Mouse (Mus musculus) neural tube, embryonic 14.5 days (tissue): Measurements from ENCODE around the gene Tpx2. TPM values are rescaled to one million over a fixed set of nuclear protein-coding genes. Genes with fewer than 3 reads are reported as not detected.

Source experiments
- ATAC-seq: fragments of 200-750 bp; cut with Nextera tagmentation; 2 replicates; pipeline ENCODE4 v1.8.0; 2017; ENCODE audit warnings: low read depth, mild to moderate bottlenecking, moderate TSS enrichment, moderate library complexity
- H3K27ac ChIP-seq: fragments of 300-500 bp; sonication (generic); 2 replicates; pipeline ENCODE4 v1.5.1; 2014; ENCODE audit warnings: low read depth, mild to moderate bottlenecking, control low read depth, low read length, moderate library complexity, mixed read lengths
- H3K27me3 ChIP-seq: fragments of 300-500 bp; sonication (generic); 2 replicates; pipeline ENCODE4 v1.6.1; 2014; ENCODE audit warnings: low read length; ENCODE audit not compliant: control insufficient read depth, insufficient read depth
- H3K36me3 ChIP-seq: fragments of 300-500 bp; sonication (generic); 2 replicates; pipeline ENCODE4 v1.6.1; 2014; ENCODE audit warnings: low read length, mixed read lengths; ENCODE audit not compliant: control insufficient read depth, insufficient read depth
- H3K4me1 ChIP-seq: fragments of 300-500 bp; sonication (generic); 2 replicates; pipeline ENCODE4 v1.6.1; 2014; ENCODE audit warnings: low read length; ENCODE audit not compliant: control insufficient read depth, insufficient read depth
- H3K4me2 ChIP-seq: fragments of 300-500 bp; sonication (generic); 2 replicates; pipeline ENCODE4 v1.6.1; 2014; ENCODE audit warnings: mild to moderate bottlenecking, low read depth, low read length, control low read depth
- H3K4me3 ChIP-seq: fragments of 300-500 bp; sonication (generic); 2 replicates; pipeline ENCODE4 v1.5.1; 2014; ENCODE audit warnings: low read depth, low read length, control low read depth, mixed read lengths
- H3K9ac ChIP-seq: fragments of 300-500 bp; sonication (generic); replicated peaks from 2 replicates; pipeline ENCODE4 v1.6.1; 2014; ENCODE audit warnings: low read depth, mild to moderate bottlenecking, control low read depth, low read length, mixed read lengths
- H3K9me3 ChIP-seq: fragments of 300-500 bp; sonication (generic); 2 replicates; pipeline ENCODE4 v1.6.1; 2016; ENCODE audit warnings: low read length; ENCODE audit not compliant: control insufficient read depth
- WGBS: fragments of 180-500 bp; shearing (Covaris S2); extraction: QIAGEN DNeasy Blood & Tissue Kit; methylation state at CpG from one replicate; pipeline ENCODE4 v1.1.7; 2014; 5-methylcytosine and 5-hydroxymethylcytosine counted together
- polyA plus RNA-seq: library from polyadenylated mRNA; unstranded; fragments of >200 nt; fragmentation: Nextera tagmentation; extraction: Ambion mirVana; gene quantifications from 2 replicates; pipeline ENCODE4 v1.2.1, GENCODE M21; 2014

Gene Tpx2
- polyA plus RNA-seq, 1 experiment from 2014 or later = 7.5 TPM

DNA sequence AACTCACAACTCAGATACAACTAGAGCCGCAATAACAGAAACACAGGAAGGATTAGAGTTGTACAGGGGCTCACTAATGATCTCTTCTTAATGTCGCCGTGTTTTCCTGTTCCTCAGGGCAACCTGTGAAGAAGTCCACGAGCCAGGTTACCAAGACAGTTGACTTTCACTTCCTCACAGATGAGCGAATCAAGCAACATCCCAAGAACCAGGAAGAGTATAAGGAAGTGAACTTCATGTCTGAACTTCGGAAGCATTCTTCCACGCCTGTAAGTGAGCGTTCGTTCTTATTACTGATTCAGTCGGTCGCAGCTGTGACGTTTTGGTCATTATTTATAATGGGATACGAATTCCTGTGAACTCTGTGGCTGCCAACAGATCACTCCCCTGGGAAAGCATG is 33.1 kb downstream of the Tpx2 start:
- Histone ChIP-seq H3K27ac (no peak overlapping the region), H3K4me1 (no peaks in the 10 kb centered on the region), H3K9ac (no peak overlapping the region), H3K4me3 (no peak overlapping the region), H3K27me3 (no peaks in the 10 kb centered on the region), H3K4me2 (no peak overlapping the region), H3K9me3 (no peaks in the 10 kb centered on the region), H3K36me3 (no peaks in the 10 kb centered on the region)
- 94% methylated on average over 13 of the region's 13 CpGs for WGBS
- no peak for ATAC-seq

DNA sequence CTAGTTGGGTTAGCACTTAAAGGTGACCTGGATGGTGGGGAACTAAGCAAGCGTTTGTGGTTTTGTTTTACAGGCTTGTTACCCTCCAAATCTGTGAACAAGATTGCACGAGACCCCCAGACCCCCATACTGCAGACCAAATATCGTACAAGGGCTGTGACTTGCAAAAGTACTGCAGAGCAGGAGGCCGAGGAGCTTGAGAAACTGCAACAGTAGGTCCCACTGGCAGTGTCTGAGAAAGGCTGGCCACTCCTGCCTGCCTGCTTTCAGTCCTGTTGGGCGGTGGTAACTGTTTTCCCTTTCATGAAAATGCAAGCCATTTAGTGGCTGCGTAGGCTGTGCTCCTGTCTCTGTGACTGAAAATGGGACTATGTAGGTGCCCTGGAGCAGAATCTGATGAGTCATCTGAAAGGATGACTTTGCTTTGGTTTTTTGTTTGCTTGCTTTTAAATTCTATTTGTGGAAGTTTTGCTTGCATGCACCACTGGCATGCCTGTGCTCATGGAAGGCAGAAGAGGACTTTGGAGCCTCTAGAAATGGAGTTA is 36.4 kb downstream of the Tpx2 start:
- H3K36me3 ChIP-seq = no peaks in the 10 kb centered on the region
- H3K27ac ChIP-seq = no peak overlapping the region
- no peak overlapping the region for H3K4me3 ChIP-seq
- H3K9me3 ChIP-seq = no peaks in the 10 kb centered on the region
- H3K27me3 ChIP-seq = no peaks in the 10 kb centered on the region
- no peak for ATAC-seq
- no peaks in the 10 kb centered on the region for H3K4me1 ChIP-seq
- no peak overlapping the region for H3K9ac ChIP-seq
- 94% methylated on average over 6 of the region's 6 CpGs for WGBS
- no peak overlapping the region for H3K4me2 ChIP-seq

GRCm38 (mm10) chr2:152887230-152887629 is 39.5 kb downstream of the Tpx2 start:
- H3K4me1 ChIP-seq = no peaks in the 10 kb centered on the region
- no peak overlapping the region for H3K9ac ChIP-seq
- no peaks in the 10 kb centered on the region for H3K9me3 ChIP-seq
- no peaks in the 10 kb centered on the region for H3K36me3 ChIP-seq
- H3K4me3 ChIP-seq = no peak overlapping the region
- ATAC-seq = no peak
- H3K4me2 ChIP-seq = no peak overlapping the region
- WGBS = 89% methylated on average over 3 of the region's 3 CpGs
- H3K27ac ChIP-seq = no peak overlapping the region
- H3K27me3 ChIP-seq = no peaks in the 10 kb centered on the region

DNA sequence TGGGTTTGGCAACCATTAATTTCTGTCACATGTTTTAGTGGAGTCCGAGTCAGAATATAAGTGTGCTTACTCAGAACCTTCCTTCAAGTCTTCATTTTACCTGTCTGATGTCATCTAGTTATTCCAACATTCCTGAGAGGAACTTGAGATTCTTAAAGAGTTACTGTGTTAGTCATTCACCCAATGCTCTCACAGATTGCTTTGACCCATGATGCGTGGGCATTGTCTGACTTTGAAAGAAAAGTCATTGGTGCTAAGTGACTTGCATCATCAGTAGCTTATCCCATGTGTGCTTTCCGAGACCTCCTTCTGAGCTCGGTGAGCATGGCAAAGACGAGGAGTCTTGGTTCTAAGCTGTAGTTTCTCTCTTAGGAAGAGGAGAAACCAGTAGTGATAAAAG is 41.0 kb downstream of the Tpx2 start:
- no peak for ATAC-seq
- WGBS = 87% methylated on average over 5 of the region's 5 CpGs

GRCm38 (mm10) chr2:152895834-152896233 is 48.1 kb downstream of the Tpx2 start:
- Histone ChIP-seq H3K9ac (no peak overlapping the region), H3K9me3 (no peaks in the 10 kb centered on the region), H3K4me2 (no peak overlapping the region), H3K4me3 (no peak overlapping the region), H3K27me3 (no peaks in the 10 kb centered on the region), H3K4me1 (no peaks in the 10 kb centered on the region), H3K36me3 (no peaks in the 10 kb centered on the region), H3K27ac (no peak overlapping the region)
- no peak for ATAC-seq
- WGBS = 94% methylated on average over 9 of the region's 9 CpGs

More for the DNA sequence above, 41.0 kb downstream of the Tpx2 start:
- no peak overlapping the region for H3K9ac ChIP-seq
- H3K27ac ChIP-seq = no peak overlapping the region
- no peak overlapping the region for H3K4me3 ChIP-seq
- no peaks in the 10 kb centered on the region for H3K9me3 ChIP-seq
- no peaks in the 10 kb centered on the region for H3K4me1 ChIP-seq
- no peaks in the 10 kb centered on the region for H3K36me3 ChIP-seq
- H3K4me2 ChIP-seq = no peak overlapping the region
- no peaks in the 10 kb centered on the region for H3K27me3 ChIP-seq

- Histone ChIP-seq H3K9ac (no peak overlapping the region), H3K27ac (no peak overlapping the region), H3K4me3 (no peak overlapping the region), H3K36me3 (no peaks in the 10 kb centered on the region), H3K4me1 (no peaks in the 10 kb centered on the region), H3K9me3 (no peaks in the 10 kb centered on the region), H3K27me3 (no peaks in the 10 kb centered on the region), H3K4me2 (no peak overlapping the region)
- 84% methylated on average over 3 of the region's 3 CpGs for WGBS
- no peak for ATAC-seq
These were observed 49.2 kb downstream of the Tpx2 start for GRCm38 (mm10) chr2:152896926-152897325.

GRCm38 (mm10) chr2:152899011-152899410 is 51.2 kb downstream of the Tpx2 start:
- no peaks in the 10 kb centered on the region for H3K4me1 ChIP-seq
- no peak overlapping the region for H3K4me3 ChIP-seq
- no peaks in the 10 kb centered on the region for H3K27me3 ChIP-seq
- no peaks in the 10 kb centered on the region for H3K9me3 ChIP-seq
- ATAC-seq = no peak
- WGBS = 86% methylated on average over 6 of the region's 6 CpGs
- H3K4me2 ChIP-seq = no peak overlapping the region
- H3K36me3 ChIP-seq = no peaks in the 10 kb centered on the region
- no peak overlapping the region for H3K9ac ChIP-seq
- no peak overlapping the region for H3K27ac ChIP-seq

DNA sequence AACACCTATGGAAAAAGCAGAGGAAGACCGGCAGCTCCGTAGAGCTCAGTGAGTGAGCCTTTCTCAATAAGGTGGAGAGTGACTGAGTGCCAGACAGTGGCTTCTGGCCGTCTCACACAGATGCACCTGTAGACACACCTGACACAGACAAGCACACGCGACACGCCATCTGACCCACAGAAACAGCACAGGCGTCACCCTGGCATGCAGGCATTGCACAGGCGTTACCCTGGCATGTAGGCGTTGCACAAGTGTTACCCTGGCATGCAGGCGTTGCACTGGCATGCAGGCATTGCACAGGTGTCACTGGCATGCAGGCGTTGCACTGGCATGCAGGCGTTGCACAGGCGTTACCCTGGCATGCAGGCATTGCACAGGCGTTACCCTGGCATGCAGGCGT is 53.5 kb downstream of the Tpx2 start:
- Histone ChIP-seq H3K4me1 (no peaks in the 10 kb centered on the region), H3K4me3 (no peak overlapping the region), H3K27me3 (no peaks in the 10 kb centered on the region), H3K4me2 (no peak overlapping the region), H3K9ac (no peak overlapping the region), H3K36me3 (no peaks in the 10 kb centered on the region), H3K9me3 (no peaks in the 10 kb centered on the region), H3K27ac (no peak overlapping the region)
- 95% methylated on average over 15 of the region's 15 CpGs for WGBS
- no peak for ATAC-seq

- H3K36me3 ChIP-seq = no peaks in the 10 kb centered on the region
- H3K4me1 ChIP-seq = no peaks in the 10 kb centered on the region
- ATAC-seq = no peak
- no peak overlapping the region for H3K4me2 ChIP-seq
- H3K27me3 ChIP-seq = no peaks in the 10 kb centered on the region
- no peak overlapping the region for H3K9ac ChIP-seq
- H3K27ac ChIP-seq = no peak overlapping the region
- no peaks in the 10 kb centered on the region for H3K9me3 ChIP-seq
- H3K4me3 ChIP-seq = no peak overlapping the region
- WGBS = 39% methylated on average over 3 of the region's 3 CpGs
These were observed 54.9 kb downstream of the Tpx2 start for GRCm38 (mm10) chr2:152902658-152903057.
